Mouse (Mus musculus) myocyte (in vitro differentiated cells): ENCODE measurements around the gene Copg2.

Experiments
- E2F4 ChIP-seq: IDR thresholded peaks from one replicate; pipeline ENCODE4 v1.6.1; 2011; ENCODE audit warnings: mild to moderate bottlenecking, control low read depth, moderate library complexity; ENCODE audit not compliant: insufficient read depth
- MAX ChIP-seq: IDR thresholded peaks from one replicate; pipeline ENCODE4 v1.6.1; 2011; ENCODE audit warnings: low read depth, mild to moderate bottlenecking, control low read depth
- MYOD1 ChIP-seq, 3 experiments: IDR thresholded peaks; one replicate each; pipeline ENCODE4 v1.6.1; 2011; ENCODE audit warnings: control low read depth in 2 of 3, low read depth in 2 of 3, mild to moderate bottlenecking in 2 of 3, moderate library complexity in 1 of 3; ENCODE audit not compliant: insufficient read length in 2 of 3, control insufficient read depth in 1 of 3
- MYOG ChIP-seq, 3 experiments: IDR thresholded peaks; one replicate each; pipeline ENCODE4 v1.6.1; 2011; ENCODE audit warnings: control low read depth in 2 of 3, low read depth in 2 of 3, mild to moderate bottlenecking in 2 of 3; ENCODE audit not compliant: insufficient read length in 2 of 3, control insufficient read depth in 1 of 3, insufficient read depth in 1 of 3
- POLR2A ChIP-seq: IDR thresholded peaks from one replicate; pipeline ENCODE4 v1.6.1; 2011; ENCODE audit warnings: low read depth, mild to moderate bottlenecking, control low read depth, moderate library complexity; ENCODE audit not compliant: insufficient read length
- POLR2AphosphoS2 ChIP-seq: IDR thresholded peaks from one replicate; pipeline ENCODE4 v1.6.1; 2011; ENCODE audit warnings: low read depth, control low read depth; ENCODE audit not compliant: insufficient read length
- REST ChIP-seq: IDR thresholded peaks from one replicate; pipeline ENCODE4 v1.6.1; 2011; ENCODE audit warnings: mild to moderate bottlenecking, control low read depth, moderate library complexity; ENCODE audit not compliant: insufficient read depth, insufficient read length
- SRF ChIP-seq: IDR thresholded peaks from one replicate; pipeline ENCODE4 v1.6.1; 2011; ENCODE audit warnings: low read depth; ENCODE audit not compliant: control insufficient read depth, insufficient read length
- TCF12 ChIP-seq: IDR thresholded peaks from one replicate; pipeline ENCODE4 v1.6.1; 2011; ENCODE audit warnings: mild to moderate bottlenecking, control low read depth; ENCODE audit not compliant: poor library complexity, insufficient read depth, severe bottlenecking
- USF1 ChIP-seq: IDR thresholded peaks from one replicate; pipeline ENCODE4 v1.6.1; 2011; ENCODE audit warnings: low read depth, mild to moderate bottlenecking, control low read depth, moderate library complexity

DNA sequence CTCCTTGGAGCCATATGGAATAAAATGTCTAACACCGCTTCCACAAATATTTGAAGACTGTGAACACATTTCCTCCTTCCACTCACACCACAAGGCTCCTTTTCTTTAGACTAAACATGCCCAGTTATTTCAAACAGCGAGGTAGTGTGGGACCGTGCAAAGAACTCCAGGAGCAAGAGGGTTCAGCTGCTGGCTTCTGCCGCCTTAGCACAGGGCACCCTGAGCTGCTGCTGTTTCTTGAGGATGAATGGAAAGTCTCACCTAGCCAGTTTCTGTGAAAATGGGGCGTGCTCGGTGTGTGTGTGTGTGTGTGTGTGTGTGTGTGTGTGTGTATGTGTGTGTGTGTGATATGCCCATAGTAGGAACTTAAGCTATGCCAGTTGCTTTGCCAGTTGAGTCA is 162.1 kb downstream of the Copg2 start:
- TF ChIP-seq POLR2A, result no peak
- no peak for TF ChIP-seq MYOG (IDR thresholded peaks at IDR 0.05; ENCODE audit: control insufficient read depth in 1 of 3, insufficient read depth in 1 of 3, insufficient read length in 2 of 3, low read depth in 2 of 3)
- no peak for TF ChIP-seq E2F4
- TF ChIP-seq MAX, result no peak
- TF ChIP-seq REST, result no peak
- TF ChIP-seq TCF12, result no peak
- no peak for TF ChIP-seq USF1
- no peak for TF ChIP-seq MYOD1 (IDR thresholded peaks at IDR 0.05; ENCODE audit: control insufficient read depth in 1 of 3, insufficient read length in 2 of 3, low read depth in 2 of 3)
- no peak for TF ChIP-seq POLR2AphosphoS2
- no peak for TF ChIP-seq SRF
